Mouse (Mus musculus): ENCODE results near the gene Clock. TPM values are rescaled to one million over a fixed set of nuclear protein-coding genes. Genes with fewer than 3 reads are reported as not detected.

Gene Clock
- polyA plus RNA-seq, 1 experiment: 8.6 TPM

- Histone ChIP-seq H3K36me3 (ENCODE audit: control insufficient read depth, insufficient read depth, low read length) (peaks cover 8% of the 10 kb centered on the region), H3K4me1 (ENCODE audit: control insufficient read depth, insufficient read depth, low read length) (no peaks in the 10 kb centered on the region), H3K4me3 (ENCODE audit: control insufficient read depth, low read depth, low read length) (no peak overlapping the region), H3K27me3 (ENCODE audit: control insufficient read depth, insufficient read depth, low read length) (no peaks in the 10 kb centered on the region), H3K27ac (ENCODE audit: control insufficient read depth, insufficient read depth, low read depth, low read length) (no peak overlapping the region)
- TF ChIP-seq CTCF (IDR thresholded peaks at IDR 0.05; ENCODE audit: control insufficient read depth, insufficient read depth, insufficient replicate concordance, low read depth, low read length): no peak
- TF ChIP-seq POLR2A (IDR thresholded peaks at IDR 0.05; ENCODE audit: control insufficient read depth, low read depth, low read length): no peak
Observed at GRCm38 (mm10) chr5:76231171-76231855, 73.3 kb downstream of the Clock start.

GRCm38 (mm10) chr5:76216691-76217090, 87.9 kb downstream of the Clock start:
- Histone ChIP-seq H3K4me1 (ENCODE audit: control insufficient read depth, insufficient read depth, low read length) (no peaks in the 10 kb centered on the region), H3K36me3 (ENCODE audit: control insufficient read depth, insufficient read depth, low read length) (no peaks in the 10 kb centered on the region), H3K27ac (ENCODE audit: control insufficient read depth, insufficient read depth, low read depth, low read length) (no peak overlapping the region), H3K27me3 (ENCODE audit: control insufficient read depth, insufficient read depth, low read length) (no peaks in the 10 kb centered on the region), H3K4me3 (ENCODE audit: control insufficient read depth, low read depth, low read length) (no peak overlapping the region)
- no peak for TF ChIP-seq CTCF (IDR thresholded peaks at IDR 0.05; ENCODE audit: control insufficient read depth, insufficient read depth, insufficient replicate concordance, low read depth, low read length)
- no peak for TF ChIP-seq POLR2A (IDR thresholded peaks at IDR 0.05; ENCODE audit: control insufficient read depth, low read depth, low read length)

- TF ChIP-seq POLR2A (IDR thresholded peaks at IDR 0.05; ENCODE audit: control insufficient read depth, low read depth, low read length): no peak
- no peak for TF ChIP-seq CTCF (IDR thresholded peaks at IDR 0.05; ENCODE audit: control insufficient read depth, insufficient read depth, insufficient replicate concordance, low read depth, low read length)
- Histone ChIP-seq H3K4me1 (ENCODE audit: control insufficient read depth, insufficient read depth, low read length) (no peaks in the 10 kb centered on the region), H3K4me3 (ENCODE audit: control insufficient read depth, low read depth, low read length) (no peak overlapping the region), H3K27ac (ENCODE audit: control insufficient read depth, insufficient read depth, low read depth, low read length) (no peak overlapping the region), H3K36me3 (ENCODE audit: control insufficient read depth, insufficient read depth, low read length) (peaks cover 1% of the 10 kb centered on the region; the same call in 1 of the 2 replicates), H3K27me3 (ENCODE audit: control insufficient read depth, insufficient read depth, low read length) (no peaks in the 10 kb centered on the region)
Observed at GRCm38 (mm10) chr5:76208066-76208465, 96.5 kb downstream of the Clock start.

GRCm38 (mm10) chr5:76205886-76206285, 98.7 kb downstream of the Clock start:
- Histone ChIP-seq H3K36me3 (ENCODE audit: control insufficient read depth, insufficient read depth, low read length) (peaks cover 1% of the 10 kb centered on the region), H3K27ac (ENCODE audit: control insufficient read depth, insufficient read depth, low read depth, low read length) (no peak overlapping the region), H3K4me1 (ENCODE audit: control insufficient read depth, insufficient read depth, low read length) (no peaks in the 10 kb centered on the region), H3K4me3 (ENCODE audit: control insufficient read depth, low read depth, low read length) (no peak overlapping the region), H3K27me3 (ENCODE audit: control insufficient read depth, insufficient read depth, low read length) (no peaks in the 10 kb centered on the region)
- TF ChIP-seq CTCF (IDR thresholded peaks at IDR 0.05; ENCODE audit: control insufficient read depth, insufficient read depth, insufficient replicate concordance, low read depth, low read length) (no peak), POLR2A (IDR thresholded peaks at IDR 0.05; ENCODE audit: control insufficient read depth, low read depth, low read length) (no peak)

GRCm38 (mm10) chr5:76203171-76203570, 101.4 kb downstream of the Clock start:
- H3K4me1 ChIP-seq (ENCODE audit: control insufficient read depth, insufficient read depth, low read length): no peaks in the 10 kb centered on the region
- peaks cover 1% of the 10 kb centered on the region for H3K36me3 ChIP-seq (ENCODE audit: control insufficient read depth, insufficient read depth, low read length)
- no peak for TF ChIP-seq POLR2A (IDR thresholded peaks at IDR 0.05; ENCODE audit: control insufficient read depth, low read depth, low read length)
- TF ChIP-seq CTCF (IDR thresholded peaks at IDR 0.05; ENCODE audit: control insufficient read depth, insufficient read depth, insufficient replicate concordance, low read depth, low read length): no peak
- H3K4me3 ChIP-seq (ENCODE audit: control insufficient read depth, low read depth, low read length): no peak overlapping the region
- H3K27ac ChIP-seq (ENCODE audit: control insufficient read depth, insufficient read depth, low read depth, low read length): no peak overlapping the region
- H3K27me3 ChIP-seq (ENCODE audit: control insufficient read depth, insufficient read depth, low read length): no peaks in the 10 kb centered on the region

GRCm38 (mm10) chr5:76199346-76199745, 105.2 kb downstream of the Clock start:
- no peaks in the 10 kb centered on the region; the same call in none of the 2 replicates for H3K36me3 ChIP-seq (ENCODE audit: control insufficient read depth, insufficient read depth, low read length)
- H3K27me3 ChIP-seq (ENCODE audit: control insufficient read depth, insufficient read depth, low read length): no peaks in the 10 kb centered on the region
- H3K4me3 ChIP-seq (ENCODE audit: control insufficient read depth, low read depth, low read length): no peak overlapping the region
- no peak overlapping the region for H3K27ac ChIP-seq (ENCODE audit: control insufficient read depth, insufficient read depth, low read depth, low read length)
- TF ChIP-seq CTCF (IDR thresholded peaks at IDR 0.05; ENCODE audit: control insufficient read depth, insufficient read depth, insufficient replicate concordance, low read depth, low read length) (no peak), POLR2A (IDR thresholded peaks at IDR 0.05; ENCODE audit: control insufficient read depth, low read depth, low read length) (no peak)
- no peaks in the 10 kb centered on the region for H3K4me1 ChIP-seq (ENCODE audit: control insufficient read depth, insufficient read depth, low read length)

GRCm38 (mm10) chr5:76194377-76194945, 110.1 kb downstream of the Clock start:
- Histone ChIP-seq H3K27ac (ENCODE audit: control insufficient read depth, insufficient read depth, low read depth, low read length) (no peak overlapping the region), H3K36me3 (ENCODE audit: control insufficient read depth, insufficient read depth, low read length) (no peaks in the 10 kb centered on the region; the same call in 1 of the 2 replicates), H3K4me3 (ENCODE audit: control insufficient read depth, low read depth, low read length) (no peak overlapping the region), H3K4me1 (ENCODE audit: control insufficient read depth, insufficient read depth, low read length) (no peaks in the 10 kb centered on the region), H3K27me3 (ENCODE audit: control insufficient read depth, insufficient read depth, low read length) (no peaks in the 10 kb centered on the region)
- TF ChIP-seq POLR2A (IDR thresholded peaks at IDR 0.05; ENCODE audit: control insufficient read depth, low read depth, low read length): no peak
- TF ChIP-seq CTCF (IDR thresholded peaks at IDR 0.05; ENCODE audit: control insufficient read depth, insufficient read depth, insufficient replicate concordance, low read depth, low read length): no peak

All from testis, adult 2 months (tissue).